Mouse (Mus musculus) splenic B cell, adult 2 months (primary cell): ENCODE results near the gene Orai3.

Source experiments
- DNase-seq: peaks from one replicate; pipeline ENCODE4 v3.0.0-alpha.2; 2011; ENCODE audit warnings: low read depth, low spot score
- H3K27me3 ChIP-seq: 2 replicates; pipeline ENCODE4 v1.6.1; 2012; ENCODE audit warnings: mild to moderate bottlenecking, low read length, moderate library complexity, mixed read lengths; ENCODE audit not compliant: control insufficient read depth, poor library complexity, insufficient read depth, severe bottlenecking
- H3K36me3 ChIP-seq: 2 replicates; pipeline ENCODE4 v1.6.1; 2012; ENCODE audit warnings: mild to moderate bottlenecking, low read length, moderate library complexity, mixed read lengths; ENCODE audit not compliant: control insufficient read depth, poor library complexity, insufficient read depth, severe bottlenecking

Orai3 gene

DNA sequence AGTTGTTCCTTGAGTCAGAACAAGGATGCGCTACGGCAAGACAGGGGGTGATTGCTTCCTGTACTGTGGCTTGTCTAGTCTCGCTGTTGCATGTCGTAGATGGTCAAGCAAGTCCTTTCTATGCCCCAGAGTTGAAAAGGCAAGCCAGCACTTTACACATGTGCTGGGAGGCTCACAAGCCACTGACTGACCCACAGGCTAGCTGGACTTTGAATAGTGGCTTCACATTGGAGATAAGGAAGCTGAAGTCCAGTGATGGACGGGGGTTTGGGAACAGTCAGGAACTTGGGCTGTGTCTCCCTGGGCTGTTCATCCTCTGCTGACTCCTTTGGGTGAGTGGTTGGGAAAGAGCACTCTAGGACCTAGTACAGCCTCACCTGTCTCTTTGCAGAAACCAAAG lies 18.0 kb upstream of the Orai3 start:
- H3K36me3 ChIP-seq: peaks cover 13% of the 10 kb centered on the region
- no peak for DNase-seq

DNA sequence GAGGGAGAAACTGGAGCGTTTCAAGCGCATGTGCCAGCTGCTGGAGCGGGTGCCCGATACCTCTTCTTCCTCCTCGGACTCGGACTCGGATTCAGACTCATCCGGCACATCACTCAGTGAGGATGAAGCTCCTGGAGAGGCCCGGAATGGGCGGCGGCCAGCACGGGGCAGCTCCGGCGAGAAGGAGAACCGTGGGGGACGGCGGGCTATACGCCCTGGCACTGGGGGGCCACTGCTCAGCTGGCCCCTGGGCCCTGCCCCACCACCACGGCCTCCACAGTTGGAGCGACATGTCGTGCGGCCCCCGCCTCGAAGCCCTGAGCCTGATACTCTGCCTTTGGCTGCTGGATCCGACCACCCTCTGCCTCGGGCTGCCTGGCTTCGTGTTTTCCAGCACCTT lies 17.5 kb upstream of the Orai3 start:
- DNase-seq: no peak
- Histone ChIP-seq H3K27me3 (no peaks in the 10 kb centered on the region), H3K36me3 (peaks cover 13% of the 10 kb centered on the region)

More for the DNA sequence above, 18.0 kb upstream of the Orai3 start:
- no peaks in the 10 kb centered on the region for H3K27me3 ChIP-seq

DNA sequence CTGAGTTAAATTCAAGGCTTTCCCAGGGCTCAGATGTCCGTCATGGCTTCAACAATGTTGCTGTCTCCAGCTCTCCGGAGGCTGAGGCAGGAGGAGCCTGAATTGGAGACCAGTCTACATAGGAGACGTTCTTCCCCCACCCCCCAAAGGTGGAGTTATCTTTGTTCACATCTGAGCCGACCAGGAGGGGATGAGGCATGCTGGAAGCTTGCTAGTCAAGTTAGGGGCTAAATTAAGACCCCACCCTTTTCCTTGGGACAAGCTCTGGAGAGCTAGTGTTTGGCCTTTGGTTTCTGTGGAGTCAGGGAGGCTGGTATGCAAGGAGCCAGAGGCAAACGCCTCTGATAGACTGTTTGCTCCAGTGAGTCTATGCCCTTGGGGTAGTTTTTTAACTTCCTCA lies 16.5 kb upstream of the Orai3 start:
- Histone ChIP-seq H3K36me3 (peaks cover 13% of the 10 kb centered on the region), H3K27me3 (no peaks in the 10 kb centered on the region)
- DNase-seq: no peak

DNA sequence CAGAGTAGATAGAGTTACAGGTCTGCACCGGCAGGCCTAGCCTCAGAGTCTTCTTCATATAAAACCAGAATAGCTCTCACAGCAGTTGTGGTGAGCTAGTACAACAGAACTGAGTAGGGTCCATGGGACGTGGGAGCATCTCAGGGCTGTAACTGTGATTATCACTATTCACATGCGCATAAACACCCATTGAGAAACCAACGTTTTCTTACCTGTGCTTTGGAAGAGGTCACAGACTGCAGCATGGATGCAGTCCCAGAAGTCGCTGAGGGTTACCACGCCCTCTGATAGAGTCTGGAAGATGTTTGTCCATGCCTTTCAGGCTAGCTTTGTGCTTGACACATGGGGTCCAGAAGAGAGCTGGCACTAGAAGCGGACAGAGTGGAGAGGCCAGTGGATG lies 15.9 kb upstream of the Orai3 start:
- Histone ChIP-seq H3K27me3 (no peaks in the 10 kb centered on the region), H3K36me3 (peaks cover 13% of the 10 kb centered on the region)
- DNase-seq: no peak

DNA sequence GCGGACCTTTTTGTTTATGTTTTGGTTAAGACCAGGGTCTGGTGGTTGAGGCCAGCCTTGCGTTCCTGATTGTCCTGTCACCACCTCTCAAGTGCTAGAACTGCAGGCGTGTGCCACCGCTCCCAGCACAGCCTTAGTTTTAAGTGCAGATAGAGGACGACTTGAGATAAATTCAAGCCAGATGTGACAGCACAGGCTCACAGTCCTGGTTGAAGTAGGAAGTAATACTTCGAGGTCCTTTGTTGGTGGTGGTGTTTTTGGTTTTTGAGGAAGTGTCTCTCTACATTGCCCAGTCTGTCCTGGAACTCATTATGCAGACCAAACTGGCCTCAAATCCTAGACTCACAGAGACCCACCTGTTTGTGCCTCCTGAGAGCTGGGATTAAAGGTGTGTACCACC lies 9.9 kb upstream of the Orai3 start:
- peak; percentile 23 for DNase-seq
- Histone ChIP-seq H3K36me3 (0 out of 2 replicates have a peak, but pooled peaks cover 2% of the 10 kb centered on the region), H3K27me3 (no peaks in the 10 kb centered on the region)

DNA sequence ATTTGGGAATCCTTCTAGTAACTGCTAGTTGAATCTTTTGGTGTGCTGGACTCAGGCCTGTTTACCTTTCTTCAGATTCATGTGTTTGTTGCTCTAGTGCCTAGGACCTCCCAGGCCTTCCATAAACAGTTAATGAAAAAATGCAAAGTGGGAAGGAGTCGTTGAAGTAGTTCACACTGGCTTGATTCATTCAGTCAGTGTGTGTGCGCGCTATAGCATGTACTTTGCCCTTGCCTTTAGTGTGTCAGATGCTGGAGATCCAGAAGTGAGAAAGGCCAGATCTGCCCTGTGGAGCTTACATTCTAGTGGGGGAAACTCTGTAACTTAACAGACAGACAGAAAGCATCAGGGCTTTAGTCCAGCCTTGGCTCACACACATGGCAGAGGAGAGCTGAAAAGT lies 9.1 kb upstream of the Orai3 start:
- no peaks in the 10 kb centered on the region for H3K27me3 ChIP-seq
- no peak for DNase-seq
- H3K36me3 ChIP-seq: no peaks in the 10 kb centered on the region

DNA sequence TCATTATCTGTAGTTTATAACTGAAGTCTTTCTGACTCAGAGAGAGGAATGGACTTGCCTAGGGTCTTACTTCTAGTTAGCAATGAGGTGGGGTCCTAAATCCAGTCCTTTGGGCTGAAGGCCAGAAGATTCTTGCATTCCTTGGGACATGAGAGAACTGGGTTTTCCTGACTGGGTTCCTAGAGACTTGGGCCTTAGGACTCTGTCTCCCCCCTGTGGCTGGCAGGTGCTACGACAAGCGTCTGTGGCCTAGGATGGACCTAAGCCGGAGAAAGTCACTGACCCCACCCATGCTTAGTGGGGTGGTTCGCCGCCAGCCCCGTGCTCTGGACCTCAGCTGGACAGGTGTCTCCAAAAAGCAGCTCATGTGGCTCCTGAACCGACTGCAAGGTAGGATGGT lies 8.6 kb upstream of the Orai3 start:
- DNase-seq: peak; percentile 80
- Histone ChIP-seq H3K27me3 (no peaks in the 10 kb centered on the region), H3K36me3 (no peaks in the 10 kb centered on the region)

DNA sequence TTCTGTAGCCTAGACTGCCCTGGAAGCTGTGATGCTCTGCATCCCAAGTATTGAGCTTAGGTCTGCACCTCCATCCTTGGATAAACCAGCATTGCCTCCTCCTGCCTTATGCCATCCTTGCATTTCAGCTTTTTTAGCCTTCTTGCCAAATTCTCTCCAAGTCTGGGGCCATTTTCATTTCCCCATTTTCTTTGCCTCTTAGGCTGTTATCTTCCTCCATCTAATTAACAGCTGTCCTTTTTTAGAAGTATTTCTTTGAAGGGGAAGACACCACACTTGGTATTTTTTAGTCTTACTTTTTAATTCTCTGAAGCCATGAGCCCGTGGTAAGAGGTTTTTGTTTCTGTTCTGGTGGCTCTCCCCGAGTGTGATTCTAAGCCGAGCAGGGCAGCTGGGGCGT lies 6.0 kb upstream of the Orai3 start:
- H3K27me3 ChIP-seq: no peaks in the 10 kb centered on the region
- no peak for DNase-seq
- H3K36me3 ChIP-seq: peaks cover 1% of the 10 kb centered on the region; the same call in 1 of the 2 replicates

DNA sequence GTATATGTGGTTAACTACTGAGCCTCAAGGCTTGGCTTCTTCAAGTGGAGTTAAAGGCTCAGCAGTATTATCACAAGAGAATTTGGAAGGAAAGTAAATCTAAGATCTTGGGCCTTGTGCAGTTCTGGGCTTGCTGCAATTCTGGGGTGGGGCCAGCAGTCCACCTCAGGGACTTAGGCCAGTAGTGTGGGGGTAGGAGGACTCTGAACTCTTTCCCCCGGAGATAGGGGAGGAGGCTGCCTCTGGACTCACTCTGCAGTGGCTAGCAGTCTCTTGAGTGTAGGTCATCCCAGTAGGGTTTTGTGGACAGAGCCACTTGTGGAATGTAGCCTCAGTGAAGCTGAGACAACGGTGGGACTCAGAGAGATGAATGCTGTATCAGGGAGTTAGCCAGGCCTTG lies 3.9 kb upstream of the Orai3 start:
- no peak for DNase-seq
- H3K36me3 ChIP-seq: peaks cover 1% of the 10 kb centered on the region; the same call in 1 of the 2 replicates
- H3K27me3 ChIP-seq: no peaks in the 10 kb centered on the region

DNA sequence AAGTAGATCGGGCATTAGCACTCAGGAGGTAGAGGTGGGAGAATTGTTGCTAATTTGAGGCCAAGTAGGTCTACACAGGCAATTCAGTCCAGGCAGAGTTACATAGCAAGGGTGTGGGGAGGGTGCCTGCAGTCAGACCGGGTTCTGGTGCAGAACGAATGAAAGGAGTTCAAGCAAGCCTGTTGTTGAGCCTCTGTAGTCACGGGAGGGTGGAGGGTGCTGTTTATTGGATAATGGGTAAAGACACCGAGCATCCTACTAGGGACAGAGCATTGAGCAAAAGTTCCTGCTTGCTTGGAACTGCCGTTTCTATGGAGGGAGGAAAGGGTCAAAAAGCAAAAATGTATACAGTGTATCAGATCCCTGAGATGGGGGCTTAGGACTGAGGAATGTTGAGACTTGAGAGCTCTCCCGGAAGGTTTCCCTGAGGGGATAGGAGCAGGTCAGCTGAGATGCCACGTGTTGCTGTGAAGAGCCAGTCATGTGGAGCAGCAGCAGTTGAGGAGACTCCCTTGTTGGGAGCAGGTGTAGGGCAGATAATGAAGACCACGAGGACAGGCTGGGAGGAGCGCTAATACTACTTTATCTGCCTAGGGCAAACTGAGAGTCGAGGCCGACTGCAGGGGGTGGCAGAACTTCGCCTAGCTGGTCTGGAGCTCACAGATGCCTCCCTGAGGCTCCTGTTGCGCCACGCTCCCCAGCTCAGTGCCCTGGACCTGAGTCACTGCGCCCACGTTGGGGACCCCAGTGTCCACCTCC lies 2.6 kb upstream of the Orai3 start:
- DNase-seq: no peak
- H3K36me3 ChIP-seq: peaks cover 1% of the 10 kb centered on the region; the same call in 1 of the 2 replicates
- no peaks in the 10 kb centered on the region for H3K27me3 ChIP-seq

DNA sequence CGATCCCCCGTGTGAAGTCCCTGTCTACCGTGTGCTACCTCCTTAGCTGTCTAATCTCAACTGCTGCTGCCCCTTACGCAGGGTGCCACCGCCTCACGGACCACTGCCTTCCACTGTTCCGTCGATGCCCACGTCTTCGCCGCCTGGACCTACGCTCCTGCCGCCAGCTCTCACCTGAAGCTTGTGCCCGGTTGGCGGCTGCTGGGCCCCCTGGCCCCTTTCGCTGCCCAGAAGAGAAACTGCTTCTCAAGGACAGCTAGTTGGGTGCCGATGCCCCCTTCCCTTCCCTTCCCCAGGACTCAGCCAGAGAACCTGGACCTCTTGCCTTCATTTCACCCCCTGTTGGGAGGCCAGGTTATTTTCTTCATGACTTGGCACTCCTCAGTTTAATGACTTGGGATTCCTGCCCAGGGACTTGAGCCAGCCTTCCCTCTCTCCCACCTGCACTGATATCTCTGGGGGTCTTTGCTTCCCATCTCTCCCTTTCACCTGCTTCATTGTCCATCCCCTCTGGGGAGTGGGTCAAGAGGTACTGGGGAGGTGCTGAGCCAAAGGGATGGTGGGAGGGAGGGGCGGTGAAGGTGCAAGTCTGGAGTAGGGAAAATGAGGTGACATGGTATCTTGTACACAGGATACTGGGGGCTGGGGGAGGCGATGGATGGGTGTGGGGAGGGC lies 1.8 kb upstream of the Orai3 start:
- peaks cover 1% of the 10 kb centered on the region; the same call in 1 of the 2 replicates for H3K36me3 ChIP-seq
- no peak for DNase-seq

DNA sequence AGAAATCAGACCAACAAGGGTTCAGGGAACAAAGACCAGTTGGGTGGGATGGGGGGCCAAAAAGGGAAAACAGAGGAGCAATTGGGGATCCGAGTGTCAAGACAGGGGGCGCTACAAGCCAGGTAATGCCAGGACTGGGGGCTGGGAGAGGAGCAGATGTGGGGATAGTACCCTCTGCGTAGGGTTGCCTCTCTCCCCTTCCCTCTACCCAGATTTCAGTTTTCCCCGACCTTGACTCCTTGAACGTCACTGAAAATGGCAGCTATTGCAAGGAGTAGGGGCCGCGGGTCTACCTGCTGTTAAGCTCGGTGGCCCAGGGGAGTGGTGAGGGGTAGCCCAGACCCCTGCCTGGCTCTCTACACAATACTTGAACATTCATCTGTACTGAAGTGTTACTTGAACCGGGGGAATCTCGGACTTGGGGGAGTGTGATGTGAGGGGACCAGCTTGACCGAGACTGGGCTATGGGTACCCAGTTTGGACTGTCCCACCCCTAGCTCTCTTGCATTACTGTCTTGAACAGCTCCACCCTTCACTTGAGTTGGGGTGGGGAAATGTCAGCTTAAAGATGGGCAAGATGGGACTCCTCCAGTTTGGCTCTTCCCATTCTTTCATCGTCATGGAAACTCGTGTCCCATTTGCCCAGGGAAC lies 1.1 kb upstream of the Orai3 start:
- H3K36me3 ChIP-seq: peaks cover 1% of the 10 kb centered on the region; the same call in 1 of the 2 replicates
- peak; percentile 20 for DNase-seq
- no peaks in the 10 kb centered on the region for H3K27me3 ChIP-seq

More for the DNA sequence above, 1.8 kb upstream of the Orai3 start:
- no peaks in the 10 kb centered on the region for H3K27me3 ChIP-seq

DNA sequence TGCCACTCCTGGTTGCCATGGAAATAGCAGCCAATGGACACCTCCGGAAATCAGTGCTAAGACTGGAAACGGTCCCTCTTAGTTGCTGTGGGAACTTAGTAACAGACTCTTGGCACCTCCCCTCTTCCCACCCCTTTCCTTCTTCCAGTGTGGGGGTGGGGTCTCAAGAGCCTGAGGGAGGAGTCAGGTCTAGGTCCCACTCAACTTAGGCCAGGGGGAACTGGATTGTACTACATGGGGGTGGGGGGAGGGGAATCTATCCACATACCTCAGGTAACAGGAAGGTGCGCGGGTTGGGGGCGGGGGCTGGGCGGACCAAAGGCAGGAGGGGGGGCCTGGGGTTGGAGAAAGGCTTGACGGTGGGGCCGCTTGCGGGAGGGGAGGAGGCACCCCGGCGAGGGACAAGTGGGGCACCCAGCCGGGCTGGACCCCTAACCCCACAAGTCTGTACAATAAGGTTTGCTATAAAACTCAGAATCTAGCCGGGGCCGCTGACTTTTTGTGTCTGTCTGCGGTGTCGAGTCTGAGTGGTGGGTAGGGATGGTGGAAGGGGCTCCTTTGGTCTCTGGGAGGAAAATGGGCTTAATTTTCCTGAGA lies 520 bp upstream of the Orai3 start:
- H3K27me3 ChIP-seq: no peaks in the 10 kb centered on the region
- peak; percentile 65 for DNase-seq
- H3K36me3 ChIP-seq: peaks cover 1% of the 10 kb centered on the region; the same call in 1 of the 2 replicates

DNA sequence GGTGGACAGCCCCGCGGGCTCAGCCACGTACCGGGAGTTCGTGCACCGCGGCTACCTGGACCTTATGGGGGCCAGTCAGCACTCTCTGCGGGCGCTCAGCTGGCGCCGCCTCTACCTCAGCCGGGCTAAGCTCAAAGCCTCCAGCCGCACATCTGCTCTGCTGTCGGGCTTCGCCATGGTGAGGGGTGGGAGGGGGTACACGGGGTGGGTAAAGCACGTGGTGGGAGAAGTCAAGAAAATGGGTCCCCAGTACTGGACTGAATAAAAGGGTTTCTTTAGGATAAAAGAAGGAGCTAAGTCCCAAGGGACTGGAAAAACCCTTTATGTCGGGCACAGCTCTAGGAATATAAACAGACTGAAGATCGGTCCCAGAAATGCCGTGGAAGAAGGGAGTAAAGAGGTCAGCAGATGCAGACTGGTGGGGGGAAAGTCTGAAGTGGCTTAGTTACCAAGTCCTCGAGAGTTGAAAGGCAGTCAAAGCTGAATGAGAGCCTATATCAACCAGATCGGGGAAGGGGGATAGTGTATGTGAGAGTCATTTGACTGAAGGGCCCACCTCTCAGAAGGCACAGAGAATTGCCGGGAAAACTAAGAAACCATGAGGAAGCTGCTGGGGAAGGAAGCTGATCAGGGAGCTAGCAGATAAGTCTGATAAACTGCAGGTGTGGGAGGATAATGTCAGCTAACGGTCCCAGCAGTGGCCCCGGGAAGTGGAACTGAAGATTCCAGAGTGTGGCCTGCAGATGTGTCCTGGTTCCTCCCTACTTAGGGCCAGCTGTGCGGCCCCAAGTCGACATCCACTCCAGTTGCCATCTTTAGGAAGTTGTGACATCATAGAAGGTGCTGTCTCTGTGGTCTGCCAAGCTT lies 657 bp downstream of the Orai3 start:
- no peaks in the 10 kb centered on the region for H3K27me3 ChIP-seq
- no peak for DNase-seq
- H3K36me3 ChIP-seq: peaks cover 1% of the 10 kb centered on the region; the same call in 1 of the 2 replicates
